Mouse (Mus musculus) E14TG2a.4 (cell line): ENCODE data around the gene Atf4.

Experiments
- CTCF ChIP-seq: conservative IDR thresholded peaks from 2 replicates; pipeline ENCODE4 v1.5.1; 2014; ENCODE audit warnings: low read length
- POU5F1 ChIP-seq: IDR thresholded peaks from 2 replicates; pipeline ENCODE4 v1.6.1; 2014; ENCODE audit warnings: low read length, borderline replicate concordance

GRCm38 (mm10) chr15:80303779-80304178, 48.8 kb downstream of the Atf4 start:
- TF ChIP-seq CTCF (no peak), POU5F1 (no peak)
